Mouse (Mus musculus) stomach, embryonic 14.5 days (tissue): Measurements from ENCODE around the gene Sorbs2. TPM values are rescaled to one million over a fixed set of nuclear protein-coding genes. Genes with fewer than 3 reads are reported as not detected.

Experiments
- ATAC-seq: fragments of 200-750 bp; cut with Nextera tagmentation; 2 replicates; pipeline ENCODE4 v1.8.0; 2017; ENCODE audit warnings: low read depth, moderate TSS enrichment; ENCODE audit not compliant: insufficient number of reproducible peaks, insufficient read depth, low FRiP score
- H3K27ac ChIP-seq: fragments of 300-500 bp; sonication (generic); 2 replicates; pipeline ENCODE4 v1.5.1; 2014; ENCODE audit warnings: mild to moderate bottlenecking, low read length, moderate library complexity, mixed read lengths
- H3K27me3 ChIP-seq: fragments of 300-500 bp; sonication (generic); 2 replicates; pipeline ENCODE4 v1.6.1; 2014; ENCODE audit warnings: low read length, control low read depth, mixed read lengths; ENCODE audit not compliant: control insufficient read depth, insufficient read depth
- H3K36me3 ChIP-seq: fragments of 300-500 bp; sonication (generic); 2 replicates; pipeline ENCODE4 v1.6.1; 2014; ENCODE audit warnings: mild to moderate bottlenecking, control low read depth, low read length, moderate library complexity, mixed read lengths; ENCODE audit not compliant: control insufficient read depth, insufficient read depth
- H3K4me1 ChIP-seq: fragments of 300-500 bp; sonication (generic); 2 replicates; pipeline ENCODE4 v1.6.1; 2014; ENCODE audit warnings: low read length, control low read depth, mixed read lengths; ENCODE audit not compliant: control insufficient read depth, insufficient read depth
- H3K4me2 ChIP-seq: fragments of 300-500 bp; sonication (generic); replicated peaks from 2 replicates; pipeline ENCODE4 v1.6.1; 2014; ENCODE audit warnings: low read depth, low read length, control low read depth
- H3K4me3 ChIP-seq: fragments of 300-500 bp; sonication (generic); 2 replicates; pipeline ENCODE4 v1.5.1; 2014; ENCODE audit warnings: low read depth, low read length, control low read depth
- H3K9ac ChIP-seq: fragments of 300-500 bp; sonication (generic); replicated peaks from 2 replicates; pipeline ENCODE4 v1.6.1; 2014; ENCODE audit warnings: low read depth, mild to moderate bottlenecking, control low read depth, low read length, moderate library complexity, mixed read lengths
- H3K9me3 ChIP-seq: fragments of 300-500 bp; sonication (generic); 2 replicates; pipeline ENCODE4 v1.6.1; 2016; ENCODE audit warnings: low read depth, low read length, control low read depth; ENCODE audit not compliant: control insufficient read depth
- WGBS: fragments of 180-500 bp; shearing (Covaris S2); extraction: QIAGEN DNeasy Blood & Tissue Kit; methylation state at CpG from one replicate; pipeline ENCODE4 v1.1.7; 2014; 5-methylcytosine and 5-hydroxymethylcytosine counted together
- polyA plus RNA-seq: library from polyadenylated mRNA; unstranded; fragments of >200 nt; fragmentation: Nextera tagmentation; extraction: Ambion mirVana; gene quantifications from 2 replicates; pipeline ENCODE4 v1.2.1, GENCODE M21; 2014

Gene Sorbs2
- polyA plus RNA-seq, 1 experiment from 2014 or later = 32.1 TPM

- H3K4me3 ChIP-seq = no peak overlapping the region
- no peak overlapping the region for H3K9ac ChIP-seq
- no peak overlapping the region for H3K27ac ChIP-seq
- no peaks in the 10 kb centered on the region for H3K27me3 ChIP-seq
- H3K36me3 ChIP-seq = no peaks in the 10 kb centered on the region
- 80% methylated on average over 7 of the region's 7 CpGs for WGBS
- no peak overlapping the region for H3K4me2 ChIP-seq
- no peak for ATAC-seq
- H3K4me1 ChIP-seq = no peaks in the 10 kb centered on the region
- H3K9me3 ChIP-seq = no peaks in the 10 kb centered on the region
These were observed 90.2 kb downstream of the Sorbs2 start for GRCm38 (mm10) chr8:45597631-45598420.

GRCm38 (mm10) chr8:45598883-45599282 is 91.3 kb downstream of the Sorbs2 start:
- Histone ChIP-seq H3K4me1 (no peaks in the 10 kb centered on the region), H3K9me3 (no peaks in the 10 kb centered on the region), H3K9ac (no peak overlapping the region), H3K4me3 (no peak overlapping the region), H3K27me3 (no peaks in the 10 kb centered on the region), H3K4me2 (no peak overlapping the region), H3K36me3 (no peaks in the 10 kb centered on the region), H3K27ac (no peak overlapping the region)
- ATAC-seq = no peak
- 76% methylated on average over 2 of the region's 2 CpGs for WGBS

GRCm38 (mm10) chr8:45602019-45602418 is 94.4 kb downstream of the Sorbs2 start:
- no peak for ATAC-seq
- 65% methylated on average over 4 of the region's 4 CpGs for WGBS

GRCm38 (mm10) chr8:45605419-45605818 is 97.8 kb downstream of the Sorbs2 start:
- Histone ChIP-seq H3K36me3 (no peaks in the 10 kb centered on the region), H3K4me2 (no peak overlapping the region), H3K4me3 (no peak overlapping the region), H3K4me1 (no peaks in the 10 kb centered on the region), H3K9me3 (no peaks in the 10 kb centered on the region), H3K27me3 (no peaks in the 10 kb centered on the region), H3K9ac (no peak overlapping the region), H3K27ac (no peak overlapping the region)
- WGBS = 86% methylated on average over 1 of the region's 1 CpGs
- no peak for ATAC-seq

More at GRCm38 (mm10) chr8:45602019-45602418, 94.4 kb downstream of the Sorbs2 start:
- Histone ChIP-seq H3K4me2 (no peak overlapping the region), H3K27me3 (no peaks in the 10 kb centered on the region), H3K27ac (no peak overlapping the region), H3K9ac (no peak overlapping the region), H3K36me3 (no peaks in the 10 kb centered on the region), H3K9me3 (no peaks in the 10 kb centered on the region), H3K4me1 (no peaks in the 10 kb centered on the region), H3K4me3 (no peak overlapping the region)

GRCm38 (mm10) chr8:45607012-45607411 is 99.4 kb downstream of the Sorbs2 start:
- no peak for ATAC-seq

GRCm38 (mm10) chr8:45608413-45608812 is 100.8 kb downstream of the Sorbs2 start:
- Histone ChIP-seq H3K9me3 (no peaks in the 10 kb centered on the region), H3K9ac (no peak overlapping the region), H3K4me1 (no peaks in the 10 kb centered on the region), H3K36me3 (no peaks in the 10 kb centered on the region), H3K27ac (no peak overlapping the region), H3K27me3 (no peaks in the 10 kb centered on the region), H3K4me3 (no peak overlapping the region), H3K4me2 (no peak overlapping the region)
- ATAC-seq = peak; percentile 23; the same call in 1 of the 2 replicates
- 93% methylated on average over 6 of the region's 6 CpGs for WGBS

More at GRCm38 (mm10) chr8:45607012-45607411, 99.4 kb downstream of the Sorbs2 start:
- no peaks in the 10 kb centered on the region for H3K36me3 ChIP-seq
- no peak overlapping the region for H3K4me3 ChIP-seq
- H3K27ac ChIP-seq = no peak overlapping the region
- H3K27me3 ChIP-seq = no peaks in the 10 kb centered on the region
- 76% methylated on average over 6 of the region's 6 CpGs for WGBS
- H3K4me1 ChIP-seq = no peaks in the 10 kb centered on the region
- no peak overlapping the region for H3K4me2 ChIP-seq
- no peaks in the 10 kb centered on the region for H3K9me3 ChIP-seq
- no peak overlapping the region for H3K9ac ChIP-seq

GRCm38 (mm10) chr8:45610426-45611215 is 103.0 kb downstream of the Sorbs2 start:
- no peaks in the 10 kb centered on the region for H3K9me3 ChIP-seq
- H3K27me3 ChIP-seq = no peaks in the 10 kb centered on the region
- peak overlapping the region; percentile 27; the same call in 1 of the 2 replicates for H3K27ac ChIP-seq
- H3K4me1 ChIP-seq = no peaks in the 10 kb centered on the region
- WGBS = 28% methylated on average over 7 of the region's 7 CpGs
- no peak overlapping the region for H3K4me3 ChIP-seq
- H3K4me2 ChIP-seq = no peak overlapping the region
- no peak overlapping the region for H3K9ac ChIP-seq
- no peaks in the 10 kb centered on the region for H3K36me3 ChIP-seq
- no peak for ATAC-seq

- ATAC-seq = no peak
- no peaks in the 10 kb centered on the region for H3K36me3 ChIP-seq
- 60% methylated on average over 1 of the region's 1 CpGs for whole genome bisulfite sequencing
- peak overlapping the region; percentile 27; the same call in 1 of the 2 replicates for H3K27ac ChIP-seq
- H3K4me1 ChIP-seq = no peaks in the 10 kb centered on the region
- H3K4me2 ChIP-seq = no peak overlapping the region
- H3K27me3 ChIP-seq = no peaks in the 10 kb centered on the region
- no peak overlapping the region for H3K4me3 ChIP-seq
- H3K9ac ChIP-seq = no peak overlapping the region
- H3K9me3 ChIP-seq = no peaks in the 10 kb centered on the region
These were observed 103.7 kb downstream of the Sorbs2 start for GRCm38 (mm10) chr8:45611320-45611719.
